14 mouse cellular contexts compared by ENCODE assay signal in the genomic region with DNA sequence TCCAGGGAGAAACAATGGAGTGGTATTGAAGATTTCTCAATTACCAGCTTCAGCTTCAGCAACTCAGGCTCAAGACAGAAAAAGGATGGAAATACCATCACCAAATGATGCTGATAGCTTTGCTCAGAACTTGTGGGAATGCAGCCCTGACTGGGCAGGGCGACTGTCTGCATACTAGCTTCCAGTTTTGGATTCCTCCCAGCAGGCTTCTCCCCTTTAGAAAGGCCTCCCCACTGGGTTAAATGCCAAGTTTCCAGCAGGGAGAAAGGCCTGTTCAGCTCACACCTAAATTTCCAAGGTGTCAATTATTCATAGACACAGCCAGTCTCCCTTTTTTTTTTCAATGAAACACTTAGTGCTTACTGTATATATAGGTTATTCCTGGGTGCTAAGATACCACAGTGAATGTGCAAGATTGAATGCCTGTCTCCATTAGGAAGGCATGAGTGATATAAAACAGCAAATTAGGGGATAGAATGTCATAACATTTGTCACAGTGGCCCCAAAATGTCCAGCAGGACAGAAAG.
DNase-seq lines count a peak whose midpoint lies in the region; ATAC-seq and TF ChIP-seq lines count a peak whose summit lies in the region.
"Had no signal": no experiment of that assay in that cellular context is flagged by ENCODE, and none has a peak within 500 bp of the region (broad histone marks: within the 10 kb centered on the region; RNA-seq: fewer than 3 reads in every experiment).

No protein-coding gene starts in this region.

- H3K4me2 ChIP-seq in forebrain, embryonic 12.5 days, result no peak overlapping the region
- no peak overlapping the region for H3K4me2 ChIP-seq in forebrain, embryonic 11.5 days (ENCODE audit: low read depth, low read length, severe bottlenecking)
- H3K4me2 ChIP-seq in kidney, postnatal 0 days (ENCODE audit: low read length), result no peak overlapping the region
- no peak overlapping the region for H3K4me2 ChIP-seq in forebrain, embryonic 15.5 days (replicated peaks)
- H3K4me2 ChIP-seq: midbrain, embryonic 12.5 days had no signal

- no peak for TF ChIP-seq CTCF in kidney, postnatal 0 days (IDR thresholded peaks at IDR 0.05; ENCODE audit: low read depth)
- no peak for TF ChIP-seq CTCF in ES-Bruce4 (IDR thresholded peaks at IDR 0.05; ENCODE audit: low read depth, low read length)

- H3K36me3 ChIP-seq in forebrain, embryonic 12.5 days (replicated peaks), result no peaks in the 10 kb centered on the region
- no peaks in the 10 kb centered on the region for H3K36me3 ChIP-seq in forebrain, embryonic 11.5 days (ENCODE audit: control insufficient read depth, insufficient read depth, low read length)
- H3K36me3 ChIP-seq in kidney, postnatal 0 days (ENCODE audit: insufficient read depth, low read length), result no peaks in the 10 kb centered on the region
- no peaks in the 10 kb centered on the region for H3K36me3 ChIP-seq in ES-Bruce4 (ENCODE audit: control insufficient read depth, insufficient read depth, low read length, poor library complexity, severe bottlenecking)
- no peaks in the 10 kb centered on the region for H3K36me3 ChIP-seq in forebrain, embryonic 15.5 days
- H3K36me3 ChIP-seq: midbrain, embryonic 12.5 days had no signal

- DNase-seq in forebrain, embryonic 11.5 days (ENCODE audit: low spot score), result no peak
- DNase-seq in kidney, postnatal 0 days (ENCODE audit: low spot score), result peak; percentile 18
- DNase-seq in kidney, postnatal 10 days, result no peak
- no peak for DNase-seq in liver
- DNase-seq in kidney, postnatal 25 days, result no peak
- DNase-seq: gastrocnemius, postnatal 25 days; lung, adult 2 months; thymus, adult 18-20 months had no signal

- no peaks in the 10 kb centered on the region for H3K27me3 ChIP-seq in forebrain, embryonic 12.5 days
- H3K27me3 ChIP-seq in forebrain, embryonic 11.5 days (ENCODE audit: control insufficient read depth, insufficient read depth, low read length), result no peaks in the 10 kb centered on the region
- H3K27me3 ChIP-seq in kidney, postnatal 0 days (ENCODE audit: insufficient read depth, low read length), result no peaks in the 10 kb centered on the region
- no peaks in the 10 kb centered on the region for H3K27me3 ChIP-seq in ES-Bruce4 (ENCODE audit: control insufficient read depth, insufficient read depth, low read length, poor library complexity, severe bottlenecking)
- H3K27me3 ChIP-seq in forebrain, embryonic 15.5 days, result no peaks in the 10 kb centered on the region
- H3K27me3 ChIP-seq: midbrain, embryonic 12.5 days had no signal

- H3K4me1 ChIP-seq in forebrain, embryonic 12.5 days, result peaks cover 9% of the 10 kb centered on the region; the same call in 1 of the 2 replicates
- peaks cover 8% of the 10 kb centered on the region; the same call in 1 of the 2 replicates for H3K4me1 ChIP-seq in forebrain, embryonic 11.5 days (replicated peaks; ENCODE audit: control insufficient read depth, insufficient read depth, low read length)
- H3K4me1 ChIP-seq in kidney, postnatal 0 days (replicated peaks; ENCODE audit: insufficient read depth, low read length), result no peaks in the 10 kb centered on the region
- H3K4me1 ChIP-seq in ES-Bruce4 (ENCODE audit: control insufficient read depth, insufficient read depth, low read length), result no peaks in the 10 kb centered on the region
- peaks cover 10% of the 10 kb centered on the region for H3K4me1 ChIP-seq in forebrain, embryonic 15.5 days

- peak overlapping the region; percentile 5; the same call in 1 of the 2 replicates for H3K27ac ChIP-seq in forebrain, embryonic 12.5 days
- no peak overlapping the region for H3K27ac ChIP-seq in forebrain, embryonic 11.5 days (ENCODE audit: low read depth, low read length)
- no peak overlapping the region for H3K27ac ChIP-seq in kidney, postnatal 0 days
- peak overlapping the region; percentile 24; the same call in 1 of the 2 replicates for H3K27ac ChIP-seq in ES-Bruce4 (ENCODE audit: insufficient read depth, low read length)
- peak overlapping the region; percentile 45 for H3K27ac ChIP-seq in forebrain, embryonic 15.5 days (replicated peaks)
- H3K27ac ChIP-seq: layer of hippocampus, adult 2 months; midbrain, embryonic 12.5 days had no signal

- TF ChIP-seq EP300 in ES-Bruce4 (IDR thresholded peaks at IDR 0.05; ENCODE audit: insufficient read depth, low read depth, low read length), result no peak

- H3K9ac ChIP-seq in forebrain, embryonic 12.5 days, result no peak overlapping the region
- no peak overlapping the region for H3K9ac ChIP-seq in forebrain, embryonic 11.5 days (ENCODE audit: low read length)
- H3K9ac ChIP-seq in kidney, postnatal 0 days (ENCODE audit: low read depth, low read length), result no peak overlapping the region
- no peak overlapping the region for H3K9ac ChIP-seq in ES-Bruce4 (ENCODE audit: low read depth, poor library complexity, severe bottlenecking)
- no peak overlapping the region for H3K9ac ChIP-seq in forebrain, embryonic 15.5 days (replicated peaks)
- H3K9ac ChIP-seq: midbrain, embryonic 12.5 days had no signal

- no peak for TF ChIP-seq POLR2A in ES-Bruce4 (IDR thresholded peaks at IDR 0.05; ENCODE audit: insufficient read depth, low read length)

- 13% methylated on average over 1 of the region's 1 CpGs for WGBS in forebrain, embryonic 12.5 days
- 5% methylated on average over 1 of the region's 1 CpGs for WGBS in forebrain, embryonic 11.5 days
- WGBS in kidney, postnatal 0 days, result 29% methylated on average over 1 of the region's 1 CpGs
- WGBS in forebrain, embryonic 15.5 days, result 7% methylated on average over 1 of the region's 1 CpGs

- no peak for ATAC-seq in forebrain, embryonic 12.5 days (ENCODE audit: low FRiP score)
- ATAC-seq in forebrain, embryonic 11.5 days (replicated peaks; ENCODE audit: low FRiP score), result no peak
- ATAC-seq in kidney, postnatal 0 days (replicated peaks; ENCODE audit: low FRiP score, low read depth), result no peak
- peak; percentile 72 for ATAC-seq in forebrain, embryonic 15.5 days (replicated peaks)

- H3K4me3 ChIP-seq in forebrain, embryonic 12.5 days (replicated peaks), result no peak overlapping the region
- no peak overlapping the region for H3K4me3 ChIP-seq in forebrain, embryonic 11.5 days (ENCODE audit: low read depth, low read length)
- H3K4me3 ChIP-seq in kidney, postnatal 0 days (replicated peaks; ENCODE audit: low read depth, low read length), result no peak overlapping the region
- no peak overlapping the region for H3K4me3 ChIP-seq in ES-Bruce4 (ENCODE audit: low read depth, low read length)
- H3K4me3 ChIP-seq in forebrain, embryonic 15.5 days, result no peak overlapping the region
- H3K4me3 ChIP-seq: erythroblast, embryonic 14.5 days; layer of hippocampus, adult 2 months; midbrain, embryonic 12.5 days had no signal

- no peaks in the 10 kb centered on the region for H3K9me3 ChIP-seq in forebrain, embryonic 12.5 days
- H3K9me3 ChIP-seq in forebrain, embryonic 11.5 days (ENCODE audit: control insufficient read depth, low read length), result no peaks in the 10 kb centered on the region
- H3K9me3 ChIP-seq in kidney, postnatal 0 days (replicated peaks; ENCODE audit: low read length), result no peaks in the 10 kb centered on the region
- H3K9me3 ChIP-seq in ES-Bruce4 (replicated peaks; ENCODE audit: control insufficient read depth, insufficient read depth, low read length, poor library complexity, severe bottlenecking), result no peaks in the 10 kb centered on the region
- H3K9me3 ChIP-seq in forebrain, embryonic 15.5 days, result no peaks in the 10 kb centered on the region
- H3K9me3 ChIP-seq: midbrain, embryonic 12.5 days had no signal

Comparison
In these comparisons a context has a peak if more than half of its experiments do, and no peak if none do; other contexts are left out.
1. H3K27ac ChIP-seq: peak in forebrain, embryonic 12.5 days (single experiment), ES-Bruce4 (single experiment) and forebrain, embryonic 15.5 days (single experiment); none in forebrain, embryonic 11.5 days (single experiment) and kidney, postnatal 0 days (single experiment).